Mouse (Mus musculus) erythroid progenitor cell, adult 5-6 weeks (primary cell): ENCODE data around the gene Snx30. TPM values are rescaled to one million over a fixed set of nuclear protein-coding genes. Genes with fewer than 3 reads are reported as not detected.
A peak's percentile ranks its signal among the peaks of the same experiment; 100 is the strongest.

Source experiments
- ATAC-seq: replicated peaks from 2 replicates; pipeline ENCODE4 v1.8.0; 2016; ENCODE audit warnings: moderate number of reproducible peaks, mild to moderate bottlenecking, moderate TSS enrichment, inconsistent platforms; ENCODE audit not compliant: poor library complexity, low FRiP score, severe bottlenecking
- total RNA-seq, 2 experiments: library from RNA; stranded (forward) in 1 of 2; stranded (reverse) in 1 of 2; fragments of 150-400 nt in 1 of 2; fragments of 186-747, 209-891 nt in 1 of 2; gene quantifications; 2 replicates each; pipeline versions ENCODE4 v1.2.3 to v1.2.4; 2015 to 2017; ENCODE audit warnings: low replicate concordance in 2 of 2

The Snx30 gene
- total RNA-seq, 2 experiments from 2014 or later: 2.5 to 3.1 TPM

DNA sequence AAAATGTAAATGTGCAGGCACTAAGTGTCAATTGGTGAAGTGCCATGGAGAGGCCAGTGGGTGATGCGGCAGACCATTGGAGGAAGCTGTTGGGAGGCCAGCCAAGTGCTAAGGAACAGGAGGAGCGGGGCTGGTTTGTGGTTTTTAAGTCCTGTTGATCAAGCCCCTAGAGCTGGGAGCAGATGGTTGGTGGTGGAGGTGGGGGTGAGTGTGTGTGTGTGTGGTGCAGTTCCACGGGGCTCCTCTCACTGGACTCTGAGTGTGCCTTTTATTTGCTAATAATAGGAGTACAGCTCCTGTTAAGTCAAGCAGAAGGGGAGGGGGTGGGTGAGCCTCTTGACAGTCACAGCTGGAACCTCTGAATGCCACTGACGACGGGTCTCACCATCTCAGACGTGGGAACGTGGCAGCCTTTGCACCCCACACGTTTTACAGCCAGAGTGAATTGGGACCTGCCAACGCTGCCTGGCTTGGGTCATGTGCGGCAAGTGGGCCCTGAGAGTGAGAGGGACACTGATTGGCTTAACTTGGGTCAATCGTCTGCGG, 13.9 kb downstream of the Snx30 start:
- no peak for ATAC-seq

DNA sequence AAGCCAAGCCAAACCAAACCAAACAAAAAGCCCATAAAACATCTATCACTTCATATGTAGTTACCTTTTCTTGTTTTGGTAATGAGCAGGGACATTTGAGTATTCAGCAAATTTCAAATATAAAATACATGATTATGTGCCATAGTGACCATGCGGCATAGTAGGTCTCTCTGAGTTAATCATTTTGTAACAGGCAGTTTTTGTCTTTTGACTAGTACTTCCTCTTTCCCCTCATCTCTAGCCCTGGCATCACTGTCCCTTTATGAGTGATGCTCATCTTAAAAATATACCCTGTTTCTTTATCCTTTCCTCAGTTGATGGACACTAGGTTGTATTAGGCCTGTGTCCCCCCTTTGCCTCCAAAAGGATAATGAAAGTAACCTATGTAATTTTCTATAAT, 15.9 kb downstream of the Snx30 start:
- no peak for ATAC-seq

DNA sequence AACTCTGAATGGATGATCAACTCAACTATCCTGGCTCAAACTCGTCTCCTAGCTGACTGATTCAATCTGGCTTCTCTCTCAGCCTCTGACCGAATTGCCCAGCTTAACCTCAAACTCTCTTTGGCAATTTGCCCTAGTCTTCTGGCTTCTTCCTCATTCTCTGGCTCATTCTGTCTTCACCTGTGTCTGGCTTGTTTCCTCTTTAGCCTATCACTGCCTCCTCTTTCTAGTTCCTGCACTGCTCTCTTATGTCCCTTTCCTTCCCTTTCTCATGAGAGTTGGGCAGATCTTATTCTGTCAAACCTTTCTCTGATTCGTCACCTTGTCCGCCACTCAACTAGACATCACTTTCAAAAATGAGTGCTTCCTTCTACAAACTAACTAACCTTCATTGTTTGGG, 16.5 kb downstream of the Snx30 start:
- no peak for ATAC-seq

DNA sequence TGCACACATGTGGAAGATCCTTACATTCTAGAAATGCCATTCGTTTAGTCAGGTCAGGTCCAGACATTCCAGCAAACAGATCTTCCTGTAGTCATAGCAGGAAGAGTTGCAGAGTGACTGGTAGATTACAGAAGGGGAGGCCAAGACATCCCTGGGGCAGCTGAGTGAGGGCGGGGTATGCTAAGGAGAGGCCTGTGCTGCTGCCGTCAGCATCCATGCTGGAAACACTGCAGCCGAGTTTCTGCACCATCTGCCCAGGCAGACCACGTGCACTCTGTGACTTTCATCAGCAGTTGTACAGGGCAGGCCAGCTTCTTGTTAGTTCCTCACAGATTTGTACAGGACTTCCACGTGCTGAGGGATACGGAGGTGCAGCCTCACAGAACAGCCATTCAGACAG, 17.8 kb downstream of the Snx30 start:
- no peak for ATAC-seq

DNA sequence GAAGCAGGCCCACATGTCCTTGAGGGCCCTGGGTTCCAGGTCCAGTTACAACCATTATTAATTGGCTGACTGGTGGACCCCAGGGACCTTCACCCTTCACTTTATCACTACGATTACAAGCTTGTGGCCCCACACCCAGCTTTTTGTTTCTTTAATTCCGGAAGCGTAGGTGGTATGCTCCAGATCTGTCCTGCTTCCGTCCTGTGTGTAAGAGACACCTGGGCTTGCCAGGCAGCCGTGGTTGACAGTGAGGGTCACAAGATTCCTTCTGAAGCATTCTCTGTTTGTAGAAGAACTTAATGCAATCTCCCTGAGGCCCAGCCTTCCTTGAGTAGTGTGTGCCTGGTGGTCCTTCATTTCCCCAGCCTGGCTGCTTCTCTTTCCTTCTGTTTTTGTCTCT, 19.2 kb downstream of the Snx30 start:
- no peak for ATAC-seq

DNA sequence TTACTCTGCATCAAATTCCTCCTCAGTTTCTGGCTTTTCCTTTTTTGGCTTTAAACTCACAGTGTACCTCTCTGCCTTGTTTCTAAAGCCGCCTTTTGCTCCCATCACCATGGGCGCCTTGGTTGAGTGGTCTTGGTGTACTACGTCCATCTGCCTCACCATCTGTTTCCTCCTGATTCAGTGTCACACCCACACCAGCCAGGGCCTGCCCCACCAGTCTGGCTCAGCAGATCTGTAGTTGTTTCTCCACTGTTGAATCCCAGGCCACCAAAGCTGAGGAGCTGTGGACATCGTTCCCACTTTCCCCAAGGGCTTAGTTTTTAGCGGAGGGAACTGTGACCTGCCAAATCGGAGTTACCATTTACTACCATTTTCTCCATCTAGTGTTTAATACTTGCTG, 20.0 kb downstream of the Snx30 start:
- 0 out of 2 replicates have a peak, but pooled peaks have one; percentile 39 for ATAC-seq

DNA sequence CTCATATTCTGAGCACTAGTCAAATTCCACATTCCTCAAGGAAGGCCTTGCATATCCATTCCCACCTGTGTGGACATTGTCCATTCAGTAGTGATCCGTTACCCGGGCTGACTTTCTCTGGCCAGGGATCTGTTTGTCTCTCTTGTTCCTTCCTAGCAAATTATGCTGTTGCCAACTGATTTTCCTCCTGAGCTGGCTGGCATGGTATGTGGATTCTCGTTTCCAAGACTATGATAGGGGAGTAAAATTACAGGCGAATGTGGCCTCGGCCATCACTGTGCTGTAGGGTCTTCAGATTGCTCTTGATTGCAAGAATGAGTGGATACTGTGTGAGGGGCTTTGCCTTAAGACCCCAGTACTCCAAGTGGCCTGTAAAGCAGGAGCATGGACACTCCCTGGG, 20.7 kb downstream of the Snx30 start:
- ATAC-seq: no peak

DNA sequence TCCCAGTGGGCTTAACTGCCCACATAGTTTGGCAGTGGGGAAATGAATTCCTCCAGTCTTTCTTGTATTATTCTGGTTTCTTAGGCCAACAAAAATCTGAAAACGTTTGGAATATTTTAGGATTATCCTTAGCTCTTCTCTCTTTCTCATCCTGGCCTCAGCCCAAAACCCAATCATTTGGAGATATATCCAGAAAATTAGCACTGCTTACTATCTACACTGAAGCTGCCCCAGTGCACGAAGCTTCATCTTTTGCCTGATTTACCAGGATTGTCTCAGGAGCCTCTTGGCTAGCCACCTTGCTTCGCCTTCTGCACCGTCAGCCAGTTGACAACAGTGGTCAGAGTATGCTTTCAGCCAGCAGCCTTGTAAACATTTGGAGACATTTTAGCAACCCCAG, 23.4 kb downstream of the Snx30 start:
- no peak for ATAC-seq

DNA sequence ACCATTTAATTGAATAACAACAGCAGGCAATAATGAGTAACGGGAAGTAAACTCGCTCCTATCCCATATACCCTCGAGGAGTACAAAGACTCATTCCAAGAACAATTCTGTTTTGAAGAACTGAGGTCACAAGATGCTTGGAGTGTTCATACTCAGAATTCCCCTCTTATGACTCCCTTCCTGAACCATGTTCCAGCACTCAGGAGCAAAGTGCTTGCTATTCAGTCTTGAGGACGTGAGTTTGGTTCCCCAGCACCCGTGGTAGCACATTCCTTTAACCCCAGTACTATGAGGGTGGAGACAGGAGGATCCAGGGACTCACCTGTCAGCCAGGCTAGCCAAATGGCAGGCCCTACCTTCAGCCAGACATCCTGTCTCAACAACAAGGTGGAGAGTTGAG, 25.4 kb downstream of the Snx30 start:
- no peak for ATAC-seq

DNA sequence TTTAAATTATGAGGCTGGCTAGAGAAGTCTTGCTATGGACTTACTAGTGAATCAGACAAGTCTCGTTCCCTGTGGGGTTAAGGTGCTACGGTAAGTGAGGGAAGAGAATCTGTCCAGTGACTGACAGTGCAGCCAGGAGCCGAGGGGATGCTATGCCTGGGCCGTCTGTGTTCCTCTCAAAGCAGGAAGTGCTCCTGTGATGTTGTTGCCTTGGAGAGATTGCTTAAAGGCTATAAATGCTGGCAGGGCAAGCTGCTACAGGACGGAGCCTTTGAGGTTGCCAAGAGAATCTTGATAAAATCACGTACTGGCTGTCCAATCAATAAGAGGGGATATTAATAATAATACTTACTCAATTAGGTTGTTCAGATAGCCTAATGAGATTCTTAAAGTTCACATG, 27.2 kb downstream of the Snx30 start:
- ATAC-seq: no peak

DNA sequence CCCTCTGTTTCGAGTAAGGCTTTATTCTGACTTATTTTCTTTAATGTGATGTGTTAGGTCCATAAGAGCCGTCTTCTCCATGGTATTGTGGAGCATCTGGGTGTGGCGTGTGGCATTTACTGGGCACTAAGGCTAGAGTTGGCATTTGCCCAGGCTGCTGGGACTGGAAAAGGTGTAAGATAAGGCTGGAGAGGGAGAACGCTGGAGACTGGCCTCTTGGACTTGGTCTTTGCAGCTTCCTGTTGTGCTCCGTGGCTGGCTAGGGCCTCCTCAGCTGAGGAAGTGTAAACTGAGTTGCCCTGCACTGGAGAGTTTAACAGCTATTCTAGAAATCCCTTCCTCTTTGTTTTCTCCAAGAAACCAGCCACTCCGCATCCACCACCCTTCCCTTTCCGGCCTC, 32.0 kb downstream of the Snx30 start:
- no peak for ATAC-seq

DNA sequence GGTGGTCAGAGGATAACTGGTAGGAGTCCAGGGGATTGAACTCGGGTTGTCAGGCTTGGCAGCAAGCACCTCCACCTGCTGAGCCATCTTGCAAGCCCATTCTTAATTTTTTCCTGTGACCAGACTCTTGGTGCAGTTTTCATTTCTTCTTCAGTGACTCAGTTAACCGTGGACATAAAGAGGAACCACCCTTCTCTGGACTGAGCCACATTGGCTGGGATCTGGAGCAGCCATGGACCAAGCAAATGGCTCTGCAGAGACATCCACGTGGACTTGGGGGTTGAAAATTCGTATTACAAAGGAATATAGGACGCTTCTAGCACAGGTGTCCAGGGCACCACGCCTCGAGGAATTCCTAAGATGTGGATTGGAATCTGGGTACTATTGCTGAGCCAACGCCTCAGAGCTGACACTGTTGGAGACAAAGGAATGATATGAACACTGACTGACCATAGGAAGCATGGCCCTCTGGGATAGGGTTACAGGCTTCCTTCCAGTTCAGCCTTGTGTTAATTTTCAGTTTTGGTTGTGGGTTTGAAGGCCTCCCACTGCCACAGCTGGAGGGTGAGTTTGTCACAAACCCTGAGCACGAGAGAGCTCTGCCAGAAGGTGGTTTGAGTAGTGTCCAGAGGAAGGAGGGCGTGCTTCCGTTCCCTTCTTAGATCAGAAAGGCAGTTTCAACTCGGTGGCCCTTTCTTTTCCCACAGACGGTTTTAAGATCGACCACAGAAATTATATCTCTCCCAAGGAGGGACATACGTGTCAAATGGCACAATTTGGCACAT, 39.0 kb downstream of the Snx30 start:
- ATAC-seq: no peak

DNA sequence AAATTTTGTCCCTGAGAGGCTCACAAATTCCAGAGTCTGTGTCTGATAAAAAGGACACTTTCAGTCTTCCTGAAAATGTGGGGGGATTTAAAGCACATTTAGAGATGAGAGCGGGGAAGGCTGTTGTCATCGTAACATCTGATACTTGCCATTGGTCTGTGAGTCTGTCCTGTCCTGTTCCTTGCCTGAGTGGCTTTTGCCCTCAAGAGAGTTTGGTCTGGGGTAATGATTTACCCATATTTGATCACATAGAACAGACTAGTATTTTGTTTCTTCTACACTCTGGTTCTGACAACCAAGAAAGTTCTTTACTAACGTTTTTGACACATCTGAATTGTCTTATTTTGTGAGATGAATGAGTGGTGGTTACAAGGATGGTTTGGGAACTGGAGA, 39.6 kb downstream of the Snx30 start:
- ATAC-seq: no peak

DNA sequence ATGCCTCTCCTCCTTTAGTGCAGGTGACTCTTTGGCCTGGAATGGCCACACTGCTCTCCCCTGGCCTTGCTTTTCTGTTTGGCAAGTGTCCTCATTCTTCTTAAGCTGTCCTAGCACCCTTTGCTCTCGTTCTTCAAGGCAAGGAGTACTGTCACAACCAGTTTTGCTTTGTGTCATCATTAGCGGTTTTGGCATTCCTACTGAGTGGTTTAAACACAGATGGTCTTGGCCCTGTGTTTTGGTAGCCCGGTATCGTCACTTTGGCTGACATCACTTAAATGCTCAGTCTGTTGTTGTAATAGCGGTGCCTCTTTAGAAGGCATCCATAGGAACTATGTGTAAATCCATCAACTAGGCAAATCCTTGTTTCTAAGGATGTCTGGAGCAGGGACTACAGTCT, 41.8 kb downstream of the Snx30 start:
- ATAC-seq: no peak

DNA sequence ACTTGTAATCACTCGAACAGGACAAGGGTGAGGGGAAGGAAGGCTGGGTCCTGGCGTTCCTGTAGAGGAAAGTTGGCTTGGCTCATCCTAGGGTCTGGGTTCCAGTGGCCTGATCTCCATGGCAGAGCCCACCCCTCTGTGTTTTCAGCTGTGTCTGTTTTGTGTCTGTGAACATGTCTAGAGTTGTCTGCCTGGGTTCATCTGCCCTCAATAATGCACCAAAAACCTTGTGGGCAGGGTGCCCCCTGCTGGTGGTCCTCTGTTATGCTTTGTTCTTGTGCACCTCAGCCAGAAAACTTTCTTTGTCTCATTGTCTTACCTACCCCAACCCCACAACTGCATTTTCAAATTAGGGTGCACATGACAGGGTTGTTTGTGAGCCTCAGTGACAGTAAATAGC, 44.5 kb downstream of the Snx30 start:
- ATAC-seq: peak; percentile 46

DNA sequence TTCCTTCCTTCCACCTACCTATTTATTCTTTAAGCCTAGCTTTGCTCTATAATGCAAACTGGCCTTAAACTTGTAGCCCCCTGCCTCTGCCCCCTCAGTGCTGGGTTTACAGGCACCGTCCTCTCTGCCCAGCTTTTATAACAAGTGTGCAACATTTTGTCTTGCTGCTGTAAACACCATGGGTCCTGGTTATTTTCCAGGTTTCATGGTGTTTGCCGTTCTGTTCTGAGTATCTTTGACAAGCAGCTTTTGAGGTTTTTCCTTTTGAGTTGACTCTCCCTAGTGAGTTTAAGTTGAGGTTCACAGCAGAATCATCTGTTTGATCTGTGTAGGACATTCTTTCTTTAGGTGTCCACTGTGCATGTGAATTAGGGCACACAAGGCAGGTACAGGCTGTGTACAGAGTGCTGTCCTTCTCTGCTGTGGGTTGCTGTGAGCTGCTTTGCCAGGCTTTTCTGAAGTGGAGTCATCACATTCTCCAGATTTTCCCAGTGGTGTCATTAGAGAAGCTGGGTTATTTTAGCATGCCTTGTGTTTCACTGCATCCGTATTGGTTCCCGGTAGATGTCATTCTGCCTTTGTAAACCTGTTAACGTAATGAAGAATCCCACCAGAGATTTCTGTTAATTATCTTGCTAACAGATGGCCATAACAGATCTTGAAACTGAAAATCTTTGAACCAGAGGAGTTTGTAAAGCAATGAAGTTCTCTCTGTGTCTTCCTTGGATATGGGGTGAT, 45.4 kb downstream of the Snx30 start:
- ATAC-seq: no peak

DNA sequence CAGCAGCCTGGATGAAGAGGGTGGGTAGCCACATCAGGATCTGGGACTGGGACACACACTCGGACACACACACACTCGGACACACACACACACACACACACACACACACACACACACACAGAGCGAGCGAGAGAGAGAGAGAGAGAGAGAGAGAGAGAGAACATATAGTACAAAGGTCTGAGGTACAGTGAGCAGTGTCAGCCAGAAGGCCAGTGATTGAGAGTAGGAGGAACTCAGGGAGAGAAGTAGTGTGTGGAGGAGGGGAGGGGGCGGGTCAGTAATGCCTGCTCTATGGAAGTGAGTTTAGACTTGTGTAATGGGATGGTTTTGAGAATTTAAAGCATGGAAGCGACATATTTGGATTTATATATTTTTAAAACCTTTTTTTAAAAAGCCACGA, 47.5 kb downstream of the Snx30 start:
- no peak for ATAC-seq

DNA sequence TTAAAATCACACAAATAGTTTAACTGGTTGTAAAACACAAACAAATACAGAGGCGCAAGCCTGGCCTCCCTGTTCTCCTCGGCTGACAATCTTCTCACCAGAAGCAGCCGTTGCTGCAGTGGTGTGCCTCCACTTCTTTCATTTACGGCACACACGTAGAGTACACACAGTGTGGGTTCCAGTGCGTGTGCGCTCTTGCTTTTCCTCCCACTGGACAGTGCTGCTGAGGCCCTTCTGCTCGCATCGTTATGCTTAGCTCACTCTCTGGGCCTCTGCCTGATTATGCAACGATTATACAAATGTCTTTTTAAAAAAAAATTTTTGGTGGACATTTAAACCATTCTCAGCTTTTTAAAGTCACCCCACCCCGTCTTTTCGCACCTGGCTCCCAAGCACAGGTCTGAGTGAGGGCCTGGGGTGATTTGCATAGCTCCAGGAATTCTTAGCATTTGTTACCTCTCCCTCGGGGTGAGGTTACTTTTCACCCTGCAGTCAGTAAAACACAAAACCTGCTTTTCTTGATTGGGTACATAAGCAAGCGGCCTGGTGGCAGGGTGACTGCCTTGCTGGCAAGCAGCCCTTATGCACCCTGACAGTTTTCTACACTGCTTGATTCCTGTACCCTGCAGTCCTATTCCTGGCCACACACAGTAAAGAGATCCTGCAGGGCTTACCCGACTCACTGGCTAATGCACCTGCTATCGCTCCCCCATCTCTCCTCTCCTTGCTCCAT, 54.2 kb downstream of the Snx30 start:
- no peak for ATAC-seq

DNA sequence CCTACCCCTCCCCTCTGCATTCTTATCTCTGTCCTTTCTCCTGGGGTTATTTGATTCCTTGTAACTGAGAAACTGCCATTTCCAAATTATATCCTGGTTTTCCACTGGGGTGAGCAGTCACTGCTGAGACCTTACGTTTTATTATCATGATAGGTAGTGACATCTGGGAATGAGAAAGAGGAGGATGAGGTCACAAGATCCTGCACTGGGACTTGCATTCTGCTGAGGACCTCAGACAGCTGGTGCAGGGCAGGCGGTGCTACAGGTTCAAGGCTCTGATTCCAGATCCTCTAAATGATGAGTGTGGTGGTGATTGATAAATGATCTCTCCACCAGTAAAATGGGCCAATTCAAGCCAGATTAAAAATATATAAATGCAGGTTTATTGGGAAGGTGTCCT, 54.8 kb downstream of the Snx30 start:
- ATAC-seq: no peak

DNA sequence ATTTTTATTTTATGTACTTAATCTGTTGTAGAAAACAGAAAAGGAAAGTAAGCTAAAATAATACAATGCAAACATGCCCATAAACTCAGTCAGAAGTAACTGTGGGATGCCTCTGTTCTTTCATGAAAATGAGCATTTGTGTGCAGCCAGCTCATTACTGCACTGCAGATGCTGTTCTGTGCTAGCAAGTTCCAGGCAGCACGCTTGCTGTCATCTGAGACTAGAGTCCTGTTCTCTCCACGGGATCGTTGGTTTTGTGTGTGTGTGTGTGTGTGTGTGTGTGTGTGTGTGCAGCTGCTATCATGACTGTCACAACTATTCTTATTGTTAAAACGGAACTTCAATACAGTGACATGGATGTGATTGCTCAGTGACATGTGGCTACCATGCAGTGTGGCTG, 56.2 kb downstream of the Snx30 start:
- no peak for ATAC-seq

DNA sequence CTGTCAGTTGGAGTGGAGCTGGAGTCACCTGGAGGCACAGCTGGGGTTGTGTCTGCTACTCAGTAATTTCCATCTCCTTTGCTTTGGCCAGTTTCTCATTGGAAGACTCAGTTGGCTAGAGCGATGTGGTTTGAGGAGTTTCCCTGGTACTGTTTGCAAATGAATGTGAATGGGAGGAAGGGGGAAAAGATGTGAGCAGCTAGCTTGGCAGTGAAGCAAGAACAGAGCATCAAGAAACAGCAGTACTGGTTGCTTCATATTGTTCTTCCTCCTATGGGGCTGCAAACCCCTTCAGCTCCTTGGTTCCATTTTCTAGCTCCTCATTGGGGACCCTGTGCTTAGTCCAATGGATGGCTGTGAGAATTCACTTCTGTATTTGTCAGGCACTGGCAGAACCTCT, 56.7 kb downstream of the Snx30 start:
- ATAC-seq: no peak
